Mouse (Mus musculus): ENCODE results near the gene Pno1. TPM values are rescaled to one million over a fixed set of nuclear protein-coding genes. Genes with fewer than 3 reads are reported as not detected.

Pno1 gene
- total and polyA plus RNA-seq, 3 experiments: 82.7 to 279 (median 155) TPM

DNA sequence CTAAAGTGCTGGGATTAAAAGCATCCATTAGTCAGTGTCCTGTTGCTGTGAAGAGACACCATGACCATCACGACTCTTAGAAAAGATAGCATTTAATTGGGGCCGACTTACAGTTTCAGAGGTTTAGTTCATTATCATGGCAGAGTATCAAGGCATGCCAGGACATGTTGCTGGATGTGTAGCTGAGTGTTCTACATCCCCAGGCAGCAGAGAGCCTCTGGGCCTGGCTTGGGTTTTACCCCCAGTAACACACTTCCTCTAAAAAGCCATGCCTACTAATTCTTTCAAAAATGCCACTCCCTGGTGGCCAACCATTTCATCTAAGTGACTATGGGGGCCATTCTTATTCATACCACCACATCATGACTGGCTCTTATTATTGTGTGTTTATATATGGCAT lies 28.2 kb downstream of the Pno1 start:
- H3K27me3 ChIP-seq (replicated peaks): no peaks in the 10 kb centered on the region
- H3K79me2 ChIP-seq (replicated peaks; ENCODE audit: control insufficient read depth, extremely low read depth, insufficient read depth, poor library complexity, severe bottlenecking): peaks cover 20% of the 10 kb centered on the region
- H3K9ac ChIP-seq (ENCODE audit: insufficient read depth, low read depth): no peak overlapping the region
- H3K9me3 ChIP-seq (replicated peaks; ENCODE audit: low read length): peaks cover 6% of the 10 kb centered on the region
- dilution Hi-C loops (cut with MboI; ENCODE audit: extremely low pct_ligation_motif_present, extremely low pct_unique_long_range_greater_than_20kb, low sequenced_read_pairs): no loop called here
- in situ Hi-C loops (cut with MboI; ENCODE audit: low pct_ligation_motif_present, low pct_unique_long_range_greater_than_20kb, low sequenced_read_pairs): no loop called here
- peaks cover 0 to 32% of the 10 kb centered on the region in 2 experiments for H3K36me3 ChIP-seq (replicated peaks in 1 of 2; ENCODE audit: control insufficient read depth in 1 of 2, insufficient read depth in 1 of 2, low read length in 1 of 2)
- H3K4me2 ChIP-seq (ENCODE audit: insufficient read depth, low read depth, poor library complexity, severe bottlenecking): no peak overlapping the region
- no peak for TF ChIP-seq JUND (conservative IDR thresholded peaks at IDR 0.05; ENCODE audit: low read depth, low read length)
- TF ChIP-seq POLR2A (IDR thresholded peaks at IDR 0.05; ENCODE audit: low read depth, low read length): 0 out of 2 replicates have a peak, but pooled peaks have one; percentile 29
- no peak for TF ChIP-seq UBTF (IDR thresholded peaks at IDR 0.05; ENCODE audit: low read depth, low read length)
- TF ChIP-seq ZNF384 (IDR thresholded peaks at IDR 0.05; ENCODE audit: low read depth, low read length): no peak
- no peak for TF ChIP-seq POLR2AphosphoS2 (IDR thresholded peaks at IDR 0.05; ENCODE audit: low read depth, low read length)
- TF ChIP-seq MXI1 (IDR thresholded peaks at IDR 0.05; ENCODE audit: low read depth, low read length): no peak
- TF ChIP-seq EP300 (IDR thresholded peaks at IDR 0.05; ENCODE audit: low read length): no peak; the same call in 1 of the 2 replicates
- TF ChIP-seq KAT2A (IDR thresholded peaks at IDR 0.05; ENCODE audit: insufficient replicate concordance, low read length): no peak
- no peak for TF ChIP-seq MAFK (IDR thresholded peaks at IDR 0.05; ENCODE audit: insufficient replicate concordance, low read length)
- no peak for TF ChIP-seq JUN (IDR thresholded peaks at IDR 0.05; ENCODE audit: insufficient read depth, low read depth, low read length)
- TF ChIP-seq MYC (IDR thresholded peaks at IDR 0.05; ENCODE audit: low read depth, low read length): no peak
- no peak for TF ChIP-seq USF1 (IDR thresholded peaks at IDR 0.05; ENCODE audit: low read depth, low read length)
- TF ChIP-seq USF2 (conservative IDR thresholded peaks at IDR 0.05; ENCODE audit: low read depth, low read length): no peak
- TF ChIP-seq NRF1 (IDR thresholded peaks at IDR 0.05; ENCODE audit: low read depth, low read length): no peak
- TF ChIP-seq CTCF (conservative IDR thresholded peaks at IDR 0.05 in 1 of 2, IDR thresholded peaks at IDR 0.05 in 1 of 2; ENCODE audit: low read depth in 2 of 2, low read length in 2 of 2): no peak
- TF ChIP-seq CHD1 (IDR thresholded peaks at IDR 0.05; ENCODE audit: low read depth, low read length): peak; percentile 96
- peak; percentile 42; the same call in 1 of the 2 replicates for TF ChIP-seq IRF4 (IDR thresholded peaks at IDR 0.05; ENCODE audit: low read depth, low read length)
- no peak for TF ChIP-seq RCOR1 (conservative IDR thresholded peaks at IDR 0.05; ENCODE audit: low read depth, low read length)
- no peak for TF ChIP-seq ZMIZ1 (IDR thresholded peaks at IDR 0.05; ENCODE audit: low read depth, low read length)
- no peak for TF ChIP-seq SIN3A (IDR thresholded peaks at IDR 0.05; ENCODE audit: low read length)
- TF ChIP-seq NELFE (IDR thresholded peaks at IDR 0.05; ENCODE audit: low read depth, low read length): no peak
- TF ChIP-seq GABPA (IDR thresholded peaks at IDR 0.05; ENCODE audit: insufficient replicate concordance, low read depth, low read length): no peak
- TF ChIP-seq ZC3H11A (IDR thresholded peaks at IDR 0.05; ENCODE audit: low read depth, low read length): no peak
- TF ChIP-seq HCFC1 (IDR thresholded peaks at IDR 0.05; ENCODE audit: low read depth, low read length): no peak
- no peak for TF ChIP-seq TBP (conservative IDR thresholded peaks at IDR 0.05; ENCODE audit: low read depth, low read length)
- TF ChIP-seq ETS1 (conservative IDR thresholded peaks at IDR 0.05; ENCODE audit: low read depth, low read length): no peak
- 0 out of 2 replicates have a peak, but pooled peaks have one; percentile 18 for TF ChIP-seq ELF1 (IDR thresholded peaks at IDR 0.05; ENCODE audit: low read depth, low read length)
- TF ChIP-seq SMC3 (IDR thresholded peaks at IDR 0.05; ENCODE audit: low read depth, low read length): no peak
- no peak for TF ChIP-seq MEF2A (IDR thresholded peaks at IDR 0.05; ENCODE audit: borderline replicate concordance, low read depth, low read length)
- TF ChIP-seq ZKSCAN1 (IDR thresholded peaks at IDR 0.05; ENCODE audit: borderline replicate concordance, low read depth, low read length): no peak
- no peak for TF ChIP-seq MAX (IDR thresholded peaks at IDR 0.05; ENCODE audit: low read length)
- no peak overlapping the region for H3K27ac ChIP-seq (ENCODE audit: insufficient read depth, low read depth)
- peak; percentile 78 for DNase-seq (ENCODE audit: extremely low read depth)
- H3K4me1 ChIP-seq (ENCODE audit: control insufficient read depth in 1 of 2, insufficient read depth in 2 of 2): peaks cover 5 to 86% of the 10 kb centered on the region in 2 experiments; a peak in 3 of 4 replicates
- H3K4me3 ChIP-seq (replicated peaks in 1 of 3; ENCODE audit: low read depth in 2 of 3, low read length in 2 of 3, poor library complexity in 1 of 3): no peak overlapping the region

Data from CH12.LX (cell line).